Mouse (Mus musculus): ENCODE measurements around the gene Cyfip1.

GRCm38 (mm10) chr7:55957916-55958315 lies 116.4 kb downstream of the Cyfip1 start:
- TF ChIP-seq CTCF (IDR thresholded peaks at IDR 0.05) (no peak), EP300 (IDR thresholded peaks at IDR 0.05) (no peak)
